Mouse (Mus musculus): Measurements from ENCODE around the gene Mxi1. TPM values are rescaled to one million over a fixed set of nuclear protein-coding genes. Genes with fewer than 3 reads are reported as not detected.

Gene Mxi1
- polyA plus RNA-seq, 1 experiment from 2014 or later, result 68.4 TPM

GRCm38 (mm10) chr19:53331882-53332500, 21.7 kb downstream of the Mxi1 start:
- Histone ChIP-seq H3K4me3 (no peak overlapping the region), H3K9ac (replicated peaks) (no peak overlapping the region), H3K4me2 (replicated peaks) (no peak overlapping the region), H3K4me1 (peaks cover 21% of the 10 kb centered on the region), H3K36me3 (peaks cover 17% of the 10 kb centered on the region), H3K27ac (replicated peaks) (no peak overlapping the region), H3K9me3 (no peaks in the 10 kb centered on the region), H3K27me3 (no peaks in the 10 kb centered on the region)
- ATAC-seq (replicated peaks), result no peak
- WGBS, result 94% methylated on average over 21 of the region's 21 CpGs

GRCm38 (mm10) chr19:53333730-53334129, 23.4 kb downstream of the Mxi1 start:
- Histone ChIP-seq H3K4me3 (no peak overlapping the region), H3K36me3 (peaks cover 30% of the 10 kb centered on the region), H3K27me3 (no peaks in the 10 kb centered on the region), H3K9ac (replicated peaks) (no peak overlapping the region), H3K27ac (replicated peaks) (no peak overlapping the region), H3K4me2 (replicated peaks) (no peak overlapping the region), H3K4me1 (peaks cover 16% of the 10 kb centered on the region), H3K9me3 (no peaks in the 10 kb centered on the region)
- no peak for ATAC-seq (replicated peaks)
- WGBS, result 92% methylated on average over 6 of the region's 6 CpGs

- H3K27me3 ChIP-seq, result no peaks in the 10 kb centered on the region
- no peak overlapping the region for H3K4me2 ChIP-seq (replicated peaks)
- 93% methylated on average over 9 of the region's 9 CpGs for WGBS
Measured at GRCm38 (mm10) chr19:53335241-53335640, 24.9 kb downstream of the Mxi1 start.

GRCm38 (mm10) chr19:53340423-53340822, 30.1 kb downstream of the Mxi1 start:
- no peak overlapping the region for H3K27ac ChIP-seq (replicated peaks)
- no peak overlapping the region for H3K4me3 ChIP-seq
- no peaks in the 10 kb centered on the region for H3K27me3 ChIP-seq
- H3K9me3 ChIP-seq, result no peaks in the 10 kb centered on the region
- no peak for ATAC-seq (replicated peaks)
- H3K4me1 ChIP-seq, result peaks cover 21% of the 10 kb centered on the region
- 22% methylated on average over 6 of the region's 6 CpGs for WGBS
- H3K36me3 ChIP-seq, result peaks cover 14% of the 10 kb centered on the region
- H3K4me2 ChIP-seq (replicated peaks), result no peak overlapping the region
- H3K9ac ChIP-seq (replicated peaks), result no peak overlapping the region

More at GRCm38 (mm10) chr19:53335241-53335640, 24.9 kb downstream of the Mxi1 start:
- no peak for ATAC-seq (replicated peaks)
- Histone ChIP-seq H3K4me1 (peaks cover 9% of the 10 kb centered on the region), H3K27ac (replicated peaks) (no peak overlapping the region), H3K4me3 (no peak overlapping the region), H3K36me3 (peaks cover 30% of the 10 kb centered on the region), H3K9me3 (no peaks in the 10 kb centered on the region), H3K9ac (replicated peaks) (no peak overlapping the region)

- Histone ChIP-seq H3K9me3 (no peaks in the 10 kb centered on the region), H3K4me2 (replicated peaks) (no peak overlapping the region), H3K36me3 (peaks cover under 1% of the 10 kb centered on the region; the same call in 1 of the 2 replicates), H3K4me3 (no peak overlapping the region), H3K4me1 (peaks cover 27% of the 10 kb centered on the region), H3K27me3 (no peaks in the 10 kb centered on the region), H3K9ac (replicated peaks) (no peak overlapping the region), H3K27ac (replicated peaks) (no peak overlapping the region)
- ATAC-seq (replicated peaks), result no peak
- WGBS, result 91% methylated on average over 13 of the region's 13 CpGs
Measured at GRCm38 (mm10) chr19:53343174-53343881, 33.0 kb downstream of the Mxi1 start.

- Histone ChIP-seq H3K27me3 (no peaks in the 10 kb centered on the region), H3K4me1 (peaks cover 27% of the 10 kb centered on the region), H3K4me3 (no peak overlapping the region), H3K9me3 (no peaks in the 10 kb centered on the region), H3K4me2 (replicated peaks) (no peak overlapping the region), H3K9ac (replicated peaks) (no peak overlapping the region), H3K27ac (replicated peaks) (no peak overlapping the region), H3K36me3 (no peaks in the 10 kb centered on the region)
- WGBS, result 66% methylated on average over 16 of the region's 16 CpGs
- no peak for ATAC-seq (replicated peaks)
Measured at GRCm38 (mm10) chr19:53344062-53344461, 33.7 kb downstream of the Mxi1 start.

GRCm38 (mm10) chr19:53345766-53346165, 35.4 kb downstream of the Mxi1 start:
- Histone ChIP-seq H3K27ac (replicated peaks) (no peak overlapping the region), H3K36me3 (no peaks in the 10 kb centered on the region), H3K4me2 (replicated peaks) (no peak overlapping the region), H3K4me3 (no peak overlapping the region), H3K9ac (replicated peaks) (no peak overlapping the region), H3K27me3 (no peaks in the 10 kb centered on the region), H3K4me1 (peaks cover 23% of the 10 kb centered on the region), H3K9me3 (no peaks in the 10 kb centered on the region)
- ATAC-seq (replicated peaks), result no peak
- WGBS, result 87% methylated on average over 14 of the region's 14 CpGs

- Histone ChIP-seq H3K4me2 (replicated peaks) (no peak overlapping the region), H3K9ac (replicated peaks) (no peak overlapping the region), H3K9me3 (no peaks in the 10 kb centered on the region), H3K4me1 (peaks cover 19% of the 10 kb centered on the region), H3K27me3 (no peaks in the 10 kb centered on the region), H3K36me3 (peaks cover 5% of the 10 kb centered on the region; the same call in 1 of the 2 replicates), H3K27ac (replicated peaks) (no peak overlapping the region), H3K4me3 (no peak overlapping the region)
- no peak for ATAC-seq (replicated peaks)
- WGBS, result 78% methylated on average over 7 of the region's 7 CpGs
Measured at GRCm38 (mm10) chr19:53353864-53354263, 43.5 kb downstream of the Mxi1 start.

- Histone ChIP-seq H3K4me2 (replicated peaks) (no peak overlapping the region), H3K4me3 (no peak overlapping the region), H3K27ac (replicated peaks) (no peak overlapping the region), H3K4me1 (peaks cover 25% of the 10 kb centered on the region), H3K27me3 (no peaks in the 10 kb centered on the region), H3K36me3 (peaks cover 5% of the 10 kb centered on the region; the same call in 1 of the 2 replicates), H3K9ac (replicated peaks) (no peak overlapping the region), H3K9me3 (no peaks in the 10 kb centered on the region)
- no peak for ATAC-seq (replicated peaks)
- 46% methylated on average over 7 of the region's 7 CpGs for WGBS
Measured at GRCm38 (mm10) chr19:53354271-53355000, 44.1 kb downstream of the Mxi1 start.

GRCm38 (mm10) chr19:53355065-53355464, 44.7 kb downstream of the Mxi1 start:
- no peak overlapping the region for H3K4me2 ChIP-seq (replicated peaks)
- peaks cover 31% of the 10 kb centered on the region for H3K4me1 ChIP-seq
- no peak overlapping the region for H3K4me3 ChIP-seq
- no peak overlapping the region for H3K9ac ChIP-seq (replicated peaks)
- ATAC-seq (replicated peaks), result no peak
- H3K9me3 ChIP-seq, result no peaks in the 10 kb centered on the region
- no peak overlapping the region for H3K27ac ChIP-seq (replicated peaks)
- no peaks in the 10 kb centered on the region for H3K27me3 ChIP-seq
- peaks cover 5% of the 10 kb centered on the region; the same call in 1 of the 2 replicates for H3K36me3 ChIP-seq
- WGBS, result 73% methylated on average over 16 of the region's 16 CpGs

GRCm38 (mm10) chr19:53359160-53360033, 49.1 kb downstream of the Mxi1 start:
- H3K27me3 ChIP-seq, result no peaks in the 10 kb centered on the region
- H3K27ac ChIP-seq (replicated peaks), result peak overlapping the region; percentile 81
- 24% methylated on average over 22 of the region's 22 CpGs for WGBS
- H3K9me3 ChIP-seq, result no peaks in the 10 kb centered on the region
- H3K9ac ChIP-seq (replicated peaks), result 0 out of 2 replicates have a peak overlapping the region, but pooled peaks have one; percentile 4
- peaks cover 39% of the 10 kb centered on the region for H3K4me1 ChIP-seq
- H3K4me2 ChIP-seq (replicated peaks), result peak overlapping the region; percentile 42
- peak; percentile 81 for ATAC-seq (replicated peaks)
- H3K36me3 ChIP-seq, result no peaks in the 10 kb centered on the region
- H3K4me3 ChIP-seq, result peak overlapping the region; percentile 23

All from forebrain, embryonic 15.5 days (tissue).